Mouse (Mus musculus): ENCODE data around the gene Polr2e.

Polr2e gene

GRCm38 (mm10) chr10:80035686-80036085 is 3.9 kb downstream of the Polr2e start:
- DNase-seq (ENCODE audit: low spot score in 2 of 2) = no peak

GRCm38 (mm10) chr10:80035148-80035547 is 4.4 kb downstream of the Polr2e start:
- no peak for DNase-seq (ENCODE audit: low spot score in 2 of 2)

- DNase-seq (ENCODE audit: low spot score in 2 of 2) = peak in 1 of 2 experiments; percentile 37
Observed at GRCm38 (mm10) chr10:80033511-80034391, 5.8 kb downstream of the Polr2e start.

- DNase-seq (ENCODE audit: low spot score in 2 of 2) = peak in 1 of 2 experiments; percentile 72
Observed at GRCm38 (mm10) chr10:80032799-80033480, 6.7 kb downstream of the Polr2e start.

- DNase-seq (ENCODE audit: low spot score in 2 of 2) = no peak
Observed at GRCm38 (mm10) chr10:80030736-80031135, 8.9 kb downstream of the Polr2e start.

- no peak for DNase-seq (ENCODE audit: low spot score in 2 of 2)
Observed at GRCm38 (mm10) chr10:80030191-80030590, 9.4 kb downstream of the Polr2e start.

GRCm38 (mm10) chr10:80028521-80028846 is 11.1 kb downstream of the Polr2e start:
- DNase-seq (ENCODE audit: low spot score in 2 of 2) = no peak

- DNase-seq (ENCODE audit: low spot score in 2 of 2) = no peak
Observed at GRCm38 (mm10) chr10:80027681-80028520, 11.7 kb downstream of the Polr2e start.

GRCm38 (mm10) chr10:80025889-80026288 is 13.7 kb downstream of the Polr2e start:
- DNase-seq (ENCODE audit: low spot score in 2 of 2) = no peak

- DNase-seq (ENCODE audit: low spot score in 2 of 2) = no peak
Observed at GRCm38 (mm10) chr10:80025463-80025862, 14.1 kb downstream of the Polr2e start.

GRCm38 (mm10) chr10:80025044-80025347 is 14.6 kb downstream of the Polr2e start:
- DNase-seq (ENCODE audit: low spot score in 2 of 2) = no peak

- DNase-seq (ENCODE audit: low spot score in 2 of 2) = no peak
Observed at GRCm38 (mm10) chr10:80024229-80025043, 15.2 kb downstream of the Polr2e start.

GRCm38 (mm10) chr10:80023758-80024157 is 15.8 kb downstream of the Polr2e start:
- no peak for DNase-seq (ENCODE audit: low spot score in 2 of 2)

- no peak for DNase-seq (ENCODE audit: low spot score in 2 of 2)
Observed at GRCm38 (mm10) chr10:80022806-80023205, 16.8 kb downstream of the Polr2e start.

- DNase-seq (ENCODE audit: low spot score in 2 of 2) = no peak
Observed at GRCm38 (mm10) chr10:80022164-80022563, 17.4 kb downstream of the Polr2e start.

- DNase-seq (ENCODE audit: low spot score in 2 of 2) = no peak
Observed at GRCm38 (mm10) chr10:80021320-80021641, 18.3 kb downstream of the Polr2e start.

GRCm38 (mm10) chr10:80020603-80021319 is 18.8 kb downstream of the Polr2e start:
- no peak for DNase-seq (ENCODE audit: low spot score in 2 of 2)

- DNase-seq (ENCODE audit: low spot score in 2 of 2) = no peak
Observed at GRCm38 (mm10) chr10:80020191-80020590, 19.4 kb downstream of the Polr2e start.

GRCm38 (mm10) chr10:80019471-80020131 is 20.0 kb downstream of the Polr2e start:
- no peak for DNase-seq (ENCODE audit: low spot score in 2 of 2)

- no peak for DNase-seq (ENCODE audit: low spot score in 2 of 2)
Observed at GRCm38 (mm10) chr10:80018739-80019297, 20.8 kb downstream of the Polr2e start.
